Mouse (Mus musculus) forebrain, embryonic 15.5 days (tissue): Measurements from ENCODE around the gene Eef1g. TPM values are rescaled to one million over a fixed set of nuclear protein-coding genes. Genes with fewer than 3 reads are reported as not detected.
"Not testable (repeated sequence)": the region's sequence is repeated elsewhere in the genome, so short reads cannot be mapped to it uniquely, and the experiment has no call there.

Experiments
- ATAC-seq: fragments of 200-750 bp; cut with Nextera tagmentation; replicated peaks from 2 replicates; pipeline ENCODE4 v1.8.0; 2017; ENCODE audit warnings: mild to moderate bottlenecking, moderate TSS enrichment, moderate library complexity
- H3K27ac ChIP-seq: fragments of 300-500 bp; sonication (generic); replicated peaks from 2 replicates; pipeline ENCODE4 v1.5.1; 2015; ENCODE audit warnings: mild to moderate bottlenecking, inconsistent platforms
- H3K27me3 ChIP-seq: fragments of 300-500 bp; sonication (generic); 2 replicates; pipeline ENCODE4 v1.6.1; 2015; ENCODE audit warnings: inconsistent platforms
- H3K36me3 ChIP-seq: fragments of 300-500 bp; sonication (generic); 2 replicates; pipeline ENCODE4 v1.6.1; 2015; ENCODE audit warnings: mild to moderate bottlenecking, inconsistent platforms
- H3K4me1 ChIP-seq: fragments of 300-500 bp; sonication (generic); 2 replicates; pipeline ENCODE4 v1.6.1; 2015; ENCODE audit warnings: inconsistent platforms
- H3K4me2 ChIP-seq: fragments of 300-500 bp; sonication (generic); replicated peaks from 2 replicates; pipeline ENCODE4 v1.6.1; 2015; ENCODE audit warnings: mild to moderate bottlenecking, inconsistent platforms
- H3K4me3 ChIP-seq: fragments of 300-500 bp; sonication (generic); 2 replicates; pipeline ENCODE4 v1.5.1; 2015; ENCODE audit warnings: mild to moderate bottlenecking, inconsistent platforms
- H3K9ac ChIP-seq: fragments of 300-500 bp; sonication (generic); replicated peaks from 2 replicates; pipeline ENCODE4 v1.6.1; 2015; ENCODE audit warnings: mild to moderate bottlenecking, inconsistent platforms
- H3K9me3 ChIP-seq: fragments of 300-500 bp; sonication (generic); 2 replicates; pipeline ENCODE4 v1.6.1; 2016; ENCODE audit warnings: inconsistent platforms
- WGBS: fragments of 180-500 bp; shearing (Covaris S2); methylation state at CpG from one replicate; pipeline ENCODE4 v1.1.7; 2015; ENCODE audit warnings: mixed read lengths; 5-methylcytosine and 5-hydroxymethylcytosine counted together
- polyA plus RNA-seq: library from polyadenylated mRNA; unstranded; fragments of >200 nt; fragmentation: Nextera tagmentation; extraction: Ambion mirVana; gene quantifications from 2 replicates; pipeline ENCODE4 v1.2.1, GENCODE M21; 2015

The Eef1g gene
- polyA plus RNA-seq, 1 experiment from 2014 or later = 336 TPM

DNA sequence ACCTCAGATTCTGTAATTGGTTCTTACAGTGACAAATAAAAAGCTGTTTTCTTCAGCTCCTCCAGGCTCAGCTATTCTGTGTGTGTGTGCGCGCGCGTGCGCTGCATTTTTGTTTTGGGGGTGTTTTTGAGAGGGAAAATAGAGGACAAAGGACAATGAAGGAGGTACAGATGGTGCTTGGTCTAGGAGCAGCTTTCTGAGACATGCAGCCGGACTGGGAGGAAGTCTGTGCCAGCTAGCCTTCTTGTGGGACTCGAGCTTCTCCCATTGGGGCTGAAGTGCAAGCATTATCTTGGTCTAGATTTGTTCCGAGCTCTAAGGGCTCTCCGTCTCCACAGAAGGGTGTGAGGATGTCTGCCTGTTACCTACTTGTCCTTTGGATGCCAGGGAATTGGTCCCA, 14.6 kb upstream of the Eef1g start:
- Histone ChIP-seq H3K9me3 (no peaks in the 10 kb centered on the region), H3K27me3 (no peaks in the 10 kb centered on the region), H3K4me2 (peak overlapping the region; percentile 91; the same call in 1 of the 2 replicates), H3K4me3 (peak overlapping the region; percentile 94; the same call in 1 of the 2 replicates), H3K9ac (peak overlapping the region; percentile 55), H3K36me3 (peaks cover 61% of the 10 kb centered on the region), H3K27ac (peak overlapping the region; percentile 99), H3K4me1 (peaks cover 45% of the 10 kb centered on the region)
- peak; percentile 14 for ATAC-seq
- WGBS = 36% methylated on average over 9 of the region's 9 CpGs

DNA sequence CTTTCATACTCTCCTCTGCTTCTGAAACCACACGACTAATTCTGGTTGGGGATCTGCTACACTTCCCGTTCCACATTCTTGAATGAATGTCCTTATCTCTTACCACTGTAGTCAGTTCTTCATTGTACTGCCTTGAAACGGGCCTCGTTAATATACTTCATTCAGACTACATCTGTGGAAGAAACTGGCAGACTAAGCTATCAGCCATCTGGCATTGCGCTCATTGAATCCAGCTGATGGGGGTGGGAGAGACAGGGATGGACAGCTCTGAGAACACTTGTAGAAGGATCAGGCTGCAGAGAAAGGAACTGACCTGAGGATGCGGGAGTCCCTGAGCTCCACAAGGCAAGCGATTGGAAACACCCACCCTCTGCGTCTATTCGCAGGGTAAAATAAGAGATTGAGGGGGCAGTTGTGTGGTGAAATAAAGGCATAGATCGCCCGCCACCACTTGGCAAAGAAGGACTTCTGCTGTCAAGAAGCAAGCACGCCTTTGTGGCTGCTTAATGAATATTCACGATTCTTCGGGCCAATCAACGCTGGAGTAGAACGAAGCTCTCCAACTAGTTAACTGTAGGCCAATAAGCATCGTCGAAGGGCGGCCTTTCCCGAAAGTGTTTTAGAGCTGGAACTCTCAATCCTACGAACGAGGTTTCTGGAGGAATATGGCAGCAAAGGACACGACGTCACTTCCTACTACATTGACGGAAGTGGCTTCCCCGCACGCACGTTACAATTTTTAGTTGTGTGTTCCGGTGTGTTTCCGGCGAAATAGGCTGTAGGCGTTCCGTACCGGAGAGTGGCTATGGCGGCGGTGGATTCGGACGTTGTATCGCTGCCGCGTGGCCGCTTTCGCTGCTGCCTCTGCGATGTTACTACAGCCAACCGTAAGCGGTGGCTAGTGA, 13.5 kb upstream of the Eef1g start, which contains the start of gene Tut1:
Gene Tut1, plus strand, starts transcription at position 713 of the 905 bp plus-strand sequence.
- no peaks in the 10 kb centered on the region for H3K9me3 ChIP-seq
- peak within 1 kb of the TSS; percentile 99 for H3K27ac ChIP-seq
- peak within 1 kb of the TSS; percentile 73 for H3K9ac ChIP-seq
- peak within 1 kb of the TSS; percentile 91 for H3K4me2 ChIP-seq
- peaks cover 57% of the 10 kb centered on the region for H3K36me3 ChIP-seq
- peaks cover 45% of the 10 kb centered on the region for H3K4me1 ChIP-seq
- no peaks in the 10 kb centered on the region for H3K27me3 ChIP-seq
- ATAC-seq = peak; percentile 97
- WGBS = 2% methylated on average over 46 of the region's 46 CpGs
- H3K4me3 ChIP-seq = peak within 1 kb of the TSS; percentile 94

DNA sequence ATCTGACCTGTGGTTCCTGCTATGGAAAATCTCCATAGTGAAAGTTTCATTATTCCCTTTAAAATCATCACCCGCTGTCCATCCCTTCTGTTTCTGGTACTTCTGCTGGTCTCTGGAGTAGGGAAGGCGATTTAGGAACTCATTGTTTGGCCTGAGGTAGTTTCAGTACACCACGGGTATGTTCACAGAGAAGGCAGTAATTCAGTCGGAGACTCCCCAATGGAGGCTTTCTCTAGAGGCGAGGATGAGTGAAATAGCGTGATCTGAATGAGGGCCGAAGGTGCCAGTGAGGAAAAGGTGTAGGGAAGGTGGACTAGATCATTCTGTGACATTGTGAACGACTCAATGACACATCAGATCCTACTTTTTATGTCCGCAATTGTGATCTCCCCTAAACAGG, 12.7 kb upstream of the Eef1g start:
- WGBS = 7% methylated on average over 9 of the region's 9 CpGs
- Histone ChIP-seq H3K4me3 (peak overlapping the region; percentile 94), H3K4me2 (peak overlapping the region; percentile 91), H3K4me1 (peaks cover 45% of the 10 kb centered on the region), H3K36me3 (peaks cover 55% of the 10 kb centered on the region), H3K27me3 (no peaks in the 10 kb centered on the region), H3K27ac (peak overlapping the region; percentile 99), H3K9ac (peak overlapping the region; percentile 73), H3K9me3 (no peaks in the 10 kb centered on the region)
- no peak for ATAC-seq

DNA sequence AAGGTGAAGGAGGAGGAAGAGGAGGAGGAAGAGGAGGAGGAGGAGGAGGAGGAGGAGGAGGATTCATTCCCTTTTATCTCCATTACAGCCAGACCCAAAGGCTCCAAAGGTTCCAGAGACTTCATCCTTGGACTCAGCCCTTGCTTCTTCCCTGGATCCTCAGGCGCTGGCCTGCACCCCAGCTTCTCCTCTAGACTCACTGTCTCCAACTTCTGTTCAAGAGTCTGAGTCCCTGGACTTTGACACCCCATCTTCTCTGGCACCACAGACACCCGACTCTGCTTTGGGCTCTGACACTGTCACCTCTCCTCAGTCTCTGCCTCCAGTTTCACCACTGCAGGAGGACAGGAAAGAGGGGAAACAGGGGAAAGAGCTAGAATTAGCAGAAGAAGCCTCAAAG, 4.6 kb upstream of the Eef1g start:
- no peaks in the 10 kb centered on the region for H3K27me3 ChIP-seq
- no peak overlapping the region for H3K9ac ChIP-seq
- no peaks in the 10 kb centered on the region for H3K9me3 ChIP-seq
- H3K36me3 ChIP-seq = peaks cover 80% of the 10 kb centered on the region
- ATAC-seq = no peak
- H3K4me1 ChIP-seq = peaks cover 9% of the 10 kb centered on the region
- no peak overlapping the region for H3K4me3 ChIP-seq
- no peak overlapping the region for H3K27ac ChIP-seq
- H3K4me2 ChIP-seq = no peak overlapping the region
- 89% methylated on average over 2 of the region's 2 CpGs for WGBS

DNA sequence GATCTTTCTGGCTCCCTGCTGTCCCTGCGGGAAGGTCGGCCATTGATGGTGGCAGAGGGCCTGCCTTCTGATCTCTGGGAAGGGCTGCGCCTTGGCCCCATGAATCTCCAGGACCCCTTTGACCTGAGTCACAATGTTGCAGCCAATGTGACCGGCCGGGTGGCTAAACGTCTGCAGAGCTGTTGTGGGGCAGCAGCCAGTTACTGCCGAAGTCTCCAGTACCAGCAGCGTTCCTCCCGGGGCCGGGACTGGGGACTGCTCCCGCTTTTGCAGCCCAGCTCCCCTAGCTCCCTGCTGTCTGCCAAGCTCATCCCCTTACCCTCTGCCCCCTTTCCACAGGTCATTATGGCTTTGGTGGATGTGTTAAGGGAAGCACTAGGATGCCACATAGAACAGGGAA, 1.8 kb upstream of the Eef1g start:
- Histone ChIP-seq H3K9me3 (no peaks in the 10 kb centered on the region), H3K4me3 (no peak overlapping the region), H3K27ac (no peak overlapping the region), H3K36me3 (peaks cover 76% of the 10 kb centered on the region), H3K9ac (no peak overlapping the region), H3K4me2 (no peak overlapping the region), H3K4me1 (peaks cover 24% of the 10 kb centered on the region), H3K27me3 (no peaks in the 10 kb centered on the region)
- ATAC-seq = no peak
- WGBS = 91% methylated on average over 11 of the region's 11 CpGs

DNA sequence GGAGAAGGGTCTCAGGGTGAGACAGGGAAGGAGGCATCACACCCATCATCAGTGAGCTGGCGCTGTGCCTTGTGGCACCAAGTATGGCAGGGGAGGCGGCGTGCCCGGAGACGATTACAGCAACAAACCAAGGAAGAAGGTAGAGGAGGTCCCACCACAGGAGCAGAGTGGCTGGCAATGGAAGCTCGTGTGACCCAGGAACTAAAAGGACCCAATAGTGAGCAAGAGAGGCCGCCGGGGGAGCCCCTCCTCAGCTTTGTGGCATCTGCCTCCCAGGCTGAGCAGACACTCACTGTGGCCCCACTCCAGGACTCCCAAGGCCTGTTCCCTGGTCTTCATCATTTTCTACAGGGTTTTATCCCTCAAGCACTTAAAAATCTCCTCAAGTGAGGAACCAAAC, 1.1 kb upstream of the Eef1g start:
- H3K4me2 ChIP-seq = peak overlapping the region; percentile 51
- H3K4me3 ChIP-seq = peak overlapping the region; percentile 83
- WGBS = 79% methylated on average over 8 of the region's 8 CpGs
- H3K36me3 ChIP-seq = peaks cover 76% of the 10 kb centered on the region
- ATAC-seq = no peak
- no peaks in the 10 kb centered on the region for H3K9me3 ChIP-seq
- peak overlapping the region; percentile 52; the same call in 1 of the 2 replicates for H3K9ac ChIP-seq
- 0 out of 2 replicates have a peak overlapping the region, but pooled peaks have one; percentile 86 for H3K27ac ChIP-seq
- peaks cover 24% of the 10 kb centered on the region for H3K4me1 ChIP-seq
- no peaks in the 10 kb centered on the region for H3K27me3 ChIP-seq

DNA sequence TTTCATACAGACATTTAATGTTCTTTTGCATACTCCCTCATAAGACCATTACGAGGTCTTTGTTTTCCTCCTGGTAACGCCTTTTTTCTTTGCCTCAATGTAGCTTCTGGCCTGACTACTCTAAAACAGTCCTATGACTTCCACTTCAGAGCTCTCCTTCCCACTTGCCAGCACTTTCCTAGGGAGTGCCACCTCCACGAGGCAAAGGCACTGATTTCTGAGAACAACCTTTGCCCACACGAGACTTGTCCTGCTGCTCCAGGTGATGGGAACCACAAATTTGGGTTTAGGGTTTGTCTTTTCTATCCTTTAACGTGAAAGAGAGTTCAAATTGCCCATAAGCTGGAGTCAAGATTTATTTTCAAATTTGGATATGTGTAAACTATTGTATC, 647 bp upstream of the Eef1g start:
- peaks cover 76% of the 10 kb centered on the region for H3K36me3 ChIP-seq
- no peak for ATAC-seq
- H3K4me1 ChIP-seq = peaks cover 24% of the 10 kb centered on the region
- peak overlapping the region; percentile 86 for H3K27ac ChIP-seq
- H3K9me3 ChIP-seq = no peaks in the 10 kb centered on the region
- H3K4me3 ChIP-seq = peak overlapping the region; percentile 83
- no peaks in the 10 kb centered on the region for H3K27me3 ChIP-seq
- WGBS = 37% methylated on average over 5 of the region's 5 CpGs
- H3K9ac ChIP-seq = peak overlapping the region; percentile 52
- peak overlapping the region; percentile 51 for H3K4me2 ChIP-seq

DNA sequence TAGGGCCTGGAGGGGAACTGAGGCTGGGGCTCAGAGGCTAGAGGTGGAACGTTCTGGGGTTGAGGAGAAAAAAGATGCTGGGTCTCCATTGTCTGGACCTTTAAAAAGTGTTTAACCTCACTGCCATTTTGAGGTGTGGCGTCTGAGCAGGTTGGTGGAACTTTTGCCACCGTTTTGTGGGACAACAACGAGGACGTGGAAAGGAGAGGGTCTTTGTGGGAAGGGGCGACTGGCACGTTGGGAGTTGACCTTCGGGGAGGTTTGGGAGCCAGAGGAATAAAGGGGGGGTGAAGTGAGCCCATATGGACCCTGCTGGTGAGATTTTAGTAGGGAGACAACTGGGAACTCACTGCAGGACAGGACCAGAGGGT, 517 bp downstream of the Eef1g start:
- peaks cover 24% of the 10 kb centered on the region for H3K4me1 ChIP-seq
- no peak for ATAC-seq
- peak overlapping the region; percentile 83 for H3K4me3 ChIP-seq
- H3K27ac ChIP-seq = peak overlapping the region; percentile 87
- H3K9ac ChIP-seq = peak overlapping the region; percentile 80
- under 1% methylated on average over 8 of the region's 8 CpGs for WGBS
- peaks cover 78% of the 10 kb centered on the region for H3K36me3 ChIP-seq
- H3K9me3 ChIP-seq = no peaks in the 10 kb centered on the region
- H3K4me2 ChIP-seq = peak overlapping the region; percentile 59
- no peaks in the 10 kb centered on the region for H3K27me3 ChIP-seq

DNA sequence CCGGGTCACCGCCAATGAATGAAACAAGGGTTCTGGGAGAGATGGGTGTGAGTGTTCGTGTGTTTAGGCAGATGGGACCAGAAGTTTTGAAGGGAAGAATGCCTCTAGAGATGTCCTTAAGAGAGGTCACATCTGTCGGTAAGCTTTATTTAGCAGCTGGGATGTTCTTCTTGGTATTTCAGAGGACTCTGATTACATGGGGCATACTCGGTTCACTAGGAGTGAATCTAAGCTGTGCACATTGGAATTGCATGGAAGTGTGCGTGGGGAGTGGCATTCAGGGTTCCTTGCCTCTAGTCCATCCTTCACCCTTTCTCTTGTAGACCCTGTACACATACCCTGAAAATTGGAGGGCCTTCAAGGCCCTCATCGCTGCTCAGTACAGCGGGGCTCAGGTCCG, 1.1 kb downstream of the Eef1g start:
- ATAC-seq = no peak
- Histone ChIP-seq H3K9me3 (no peaks in the 10 kb centered on the region), H3K36me3 (peaks cover 78% of the 10 kb centered on the region), H3K4me2 (peak overlapping the region; percentile 59), H3K9ac (peak overlapping the region; percentile 80), H3K4me1 (peaks cover 24% of the 10 kb centered on the region), H3K27ac (peak overlapping the region; percentile 87; the same call in 1 of the 2 replicates), H3K27me3 (no peaks in the 10 kb centered on the region), H3K4me3 (peak overlapping the region; percentile 83)
- 6% methylated on average over 9 of the region's 9 CpGs for whole genome bisulfite sequencing

DNA sequence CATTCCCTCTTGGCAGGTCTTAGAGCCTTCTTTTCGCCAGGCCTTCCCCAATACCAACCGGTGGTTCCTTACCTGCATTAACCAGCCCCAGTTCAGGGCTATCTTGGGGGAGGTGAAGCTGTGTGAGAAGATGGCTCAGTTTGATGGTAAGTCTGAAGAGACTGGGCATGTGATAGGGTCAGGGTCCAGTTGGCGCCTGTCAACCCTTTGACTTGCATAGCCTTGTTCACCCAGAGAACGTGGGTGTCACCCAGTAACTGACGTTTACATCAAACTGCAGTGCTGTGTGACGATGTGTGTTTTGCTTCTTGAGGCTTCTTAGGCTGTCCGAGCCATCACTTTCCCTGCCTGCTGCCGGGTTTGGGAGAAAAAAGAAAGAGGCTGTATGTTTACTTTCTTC, 5.7 kb downstream of the Eef1g start:
- WGBS = 90% methylated on average over 8 of the region's 8 CpGs
- Histone ChIP-seq H3K4me1 (peaks cover 15% of the 10 kb centered on the region), H3K36me3 (peaks cover 90% of the 10 kb centered on the region)
- not testable (repeated sequence) for H3K9ac ChIP-seq, H3K4me2 ChIP-seq, ATAC-seq, H3K4me3 ChIP-seq, H3K9me3 ChIP-seq, H3K27me3 ChIP-seq, H3K27ac ChIP-seq

DNA sequence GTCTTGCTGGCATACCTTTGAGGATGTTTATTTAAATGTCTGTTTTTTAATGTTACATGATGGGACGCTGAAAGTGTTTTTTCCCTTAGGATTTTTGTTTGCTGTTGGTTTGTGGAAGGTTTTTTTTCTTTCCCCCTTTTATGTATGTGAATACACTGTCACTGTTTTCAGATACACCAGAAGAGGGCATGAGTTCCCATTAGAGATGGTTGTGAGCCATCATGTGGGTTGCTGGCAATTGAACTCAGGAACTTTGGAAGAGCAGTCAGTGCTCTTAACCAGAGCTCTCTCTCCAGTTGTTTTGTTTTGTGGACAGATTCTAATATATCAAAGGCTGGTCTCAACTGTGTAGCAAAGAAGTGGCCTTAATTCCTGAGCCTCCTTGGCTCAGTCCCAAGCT, 7.8 kb downstream of the Eef1g start:
- Histone ChIP-seq H3K27me3 (no peaks in the 10 kb centered on the region), H3K4me2 (no peak overlapping the region), H3K4me1 (no peaks in the 10 kb centered on the region), H3K9me3 (no peaks in the 10 kb centered on the region), H3K36me3 (peaks cover 98% of the 10 kb centered on the region), H3K4me3 (no peak overlapping the region), H3K9ac (no peak overlapping the region), H3K27ac (no peak overlapping the region)
- ATAC-seq = no peak
- WGBS = 84% methylated on average over 1 of the region's 1 CpGs

DNA sequence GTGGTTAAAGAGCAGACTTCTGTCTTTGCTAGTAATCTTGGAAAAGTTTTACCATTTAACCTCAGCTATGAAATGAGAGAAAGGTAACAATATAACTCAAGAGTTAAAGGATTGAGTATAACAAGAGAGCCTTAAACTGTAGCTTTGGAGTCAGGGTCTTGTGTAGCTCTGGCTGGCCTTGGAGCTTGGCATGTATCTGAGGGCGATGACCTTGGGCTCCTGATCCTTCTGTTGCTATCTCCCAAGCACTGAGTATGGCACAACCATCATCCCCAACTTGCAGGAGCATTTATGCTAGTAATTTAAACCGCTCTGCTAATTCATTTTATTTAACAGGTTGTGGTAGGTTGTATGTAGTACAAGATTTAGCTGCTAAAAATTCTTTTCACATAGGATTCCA, 8.7 kb downstream of the Eef1g start:
- Histone ChIP-seq H3K27me3 (no peaks in the 10 kb centered on the region), H3K36me3 (peaks cover 98% of the 10 kb centered on the region), H3K4me3 (no peak overlapping the region), H3K9ac (no peak overlapping the region), H3K4me1 (no peaks in the 10 kb centered on the region), H3K9me3 (no peaks in the 10 kb centered on the region), H3K27ac (no peak overlapping the region), H3K4me2 (no peak overlapping the region)
- WGBS = 97% methylated on average over 2 of the region's 2 CpGs
- no peak for ATAC-seq
